Mouse (Mus musculus): ENCODE data around the gene Aqp5. TPM values are rescaled to one million over a fixed set of nuclear protein-coding genes. Genes with fewer than 3 reads are reported as not detected.

Gene Aqp5
- total RNA-seq, 2 experiments from 2014 or later = not detected

DNA sequence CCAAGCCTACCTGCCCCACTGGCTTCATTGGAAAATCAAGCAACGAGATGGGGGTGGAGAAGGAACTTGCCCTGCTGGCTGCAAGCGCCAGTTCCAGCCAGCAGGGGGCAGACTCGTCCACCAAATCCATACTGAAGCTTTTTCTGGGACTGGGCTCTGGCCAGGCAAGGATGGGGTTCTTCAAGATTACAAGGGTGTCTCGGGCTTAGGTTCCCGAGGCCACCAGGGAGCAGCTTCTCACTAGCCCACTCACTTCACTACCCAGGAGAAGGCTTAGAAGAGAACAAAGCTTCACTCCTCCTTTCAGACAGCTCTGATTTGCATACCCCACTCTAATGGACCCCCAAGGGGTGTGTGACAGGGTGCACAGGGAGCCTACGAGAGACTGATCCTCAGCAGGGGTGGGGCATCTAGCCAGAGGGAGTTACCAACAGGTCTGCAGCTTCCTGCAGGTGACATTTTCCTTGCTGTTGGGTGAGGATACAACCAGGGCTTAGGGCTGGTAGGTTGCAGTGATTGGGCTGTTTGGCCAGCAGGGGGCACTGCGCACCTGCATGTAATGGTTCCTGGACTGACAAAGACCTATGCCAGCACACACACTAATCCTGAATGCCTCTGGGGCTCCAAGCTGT is 5.6 kb downstream of the Aqp5 start:
- peak; percentile 94 for ATAC-seq (replicated peaks; ENCODE audit: poor library complexity)

DNA sequence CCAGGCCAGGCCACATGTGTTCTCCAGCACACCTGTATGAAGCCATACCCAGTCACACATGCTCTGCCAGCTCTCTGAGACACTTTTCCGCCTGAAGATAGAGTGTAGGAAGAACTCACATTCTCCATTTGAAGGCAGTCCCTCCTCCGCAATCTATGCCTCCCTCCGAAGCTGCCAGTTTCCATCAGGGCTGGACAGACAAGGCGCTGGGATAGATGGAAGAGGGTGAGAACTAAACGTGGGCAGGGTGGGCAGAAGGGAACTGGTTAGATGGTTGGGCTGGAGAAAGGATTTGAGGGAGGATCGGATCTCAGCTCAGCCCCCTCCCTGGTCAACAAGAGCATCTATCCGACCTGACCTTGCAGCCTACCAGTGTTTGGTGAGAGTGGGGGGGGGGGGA is 6.3 kb downstream of the Aqp5 start:
- no peak for ATAC-seq (replicated peaks; ENCODE audit: poor library complexity)

DNA sequence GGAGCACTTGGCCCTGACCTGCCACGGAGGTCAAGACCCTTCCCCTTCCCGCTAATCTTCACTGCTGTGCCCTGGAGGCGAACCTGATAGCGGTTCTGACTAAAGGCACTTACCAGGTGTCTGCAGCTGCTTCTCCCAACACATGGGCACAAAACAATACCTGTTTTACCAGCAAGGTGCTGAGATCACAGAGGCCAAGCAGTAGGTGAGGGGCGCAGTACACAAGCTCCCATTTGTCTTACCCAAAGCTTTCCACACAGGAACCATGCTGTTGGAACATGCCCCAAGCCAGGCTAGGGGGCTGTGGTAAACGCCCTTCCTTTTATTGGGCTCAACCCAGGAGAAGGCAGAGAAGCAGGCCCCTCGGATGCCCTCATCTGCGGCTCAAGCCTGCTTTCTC is 7.0 kb downstream of the Aqp5 start:
- ATAC-seq (replicated peaks; ENCODE audit: poor library complexity) = no peak

DNA sequence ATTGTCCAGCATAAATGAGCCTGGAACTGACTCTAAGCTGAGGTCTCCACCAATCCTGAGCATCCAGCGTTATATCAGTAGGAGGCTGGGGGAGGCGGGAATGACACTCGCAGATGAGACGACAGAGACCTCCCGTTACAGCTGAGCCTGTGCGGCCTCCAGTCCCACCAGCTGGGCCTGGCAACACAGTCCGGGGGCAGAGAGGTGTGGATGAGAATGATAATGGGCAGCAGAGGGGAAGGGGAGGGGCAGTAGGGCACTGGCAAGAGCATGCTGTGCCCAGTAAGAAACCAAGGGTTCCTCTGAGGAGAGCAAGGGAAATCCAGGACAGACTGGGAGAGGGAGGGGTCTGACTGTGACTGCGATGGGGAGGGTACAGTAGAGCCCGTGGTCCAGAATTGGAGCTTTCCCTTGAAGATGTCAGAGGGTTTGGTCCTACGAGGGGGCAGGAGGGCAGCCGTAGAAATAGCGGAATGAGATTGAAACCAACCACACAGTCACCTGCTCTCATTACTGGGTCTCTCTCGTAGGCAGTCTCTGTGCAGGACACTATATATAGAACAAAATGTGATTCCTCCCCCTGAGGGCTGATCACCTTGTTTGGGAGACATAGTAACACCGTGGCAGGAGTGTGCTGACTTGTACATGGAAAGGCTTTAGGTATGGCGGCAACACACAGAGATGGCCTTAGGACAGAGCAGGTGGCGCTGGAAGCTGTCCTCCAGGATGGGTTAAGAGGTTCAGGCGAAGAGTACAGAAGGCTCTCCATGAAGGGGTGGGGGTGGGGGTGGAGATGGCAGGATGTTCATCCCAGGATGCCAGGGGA is 8.9 kb downstream of the Aqp5 start:
- ATAC-seq (replicated peaks; ENCODE audit: poor library complexity) = no peak

GRCm38 (mm10) chr15:99600986-99601822 is 10.6 kb downstream of the Aqp5 start, which contains the start of gene Aqp6:
Gene Aqp6 (plus strand): TSS chr15:99601400.
- no peak for ATAC-seq (replicated peaks; ENCODE audit: poor library complexity)

DNA sequence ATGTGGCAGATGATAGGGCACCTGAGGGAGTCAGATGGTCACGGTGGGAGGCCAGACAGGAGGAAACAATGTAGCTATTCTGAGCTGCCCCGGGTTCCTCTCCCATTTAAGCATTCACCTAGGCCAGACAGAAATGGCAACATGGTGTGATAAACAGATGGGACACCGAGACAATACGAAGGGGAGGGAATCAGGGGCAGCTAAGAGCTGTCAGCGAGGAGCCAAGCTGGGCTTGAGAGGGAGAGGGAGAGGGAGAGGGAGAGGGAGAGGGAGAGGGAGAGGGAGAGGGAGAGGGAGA is 11.2 kb downstream of the Aqp5 start:
- ATAC-seq (replicated peaks; ENCODE audit: poor library complexity) = no peak

- no peak for ATAC-seq (replicated peaks; ENCODE audit: poor library complexity)
Observed at GRCm38 (mm10) chr15:99602206-99602820, 11.7 kb downstream of the Aqp5 start.

- ATAC-seq (replicated peaks; ENCODE audit: poor library complexity) = no peak
Observed at GRCm38 (mm10) chr15:99603216-99603615, 12.6 kb downstream of the Aqp5 start.

DNA sequence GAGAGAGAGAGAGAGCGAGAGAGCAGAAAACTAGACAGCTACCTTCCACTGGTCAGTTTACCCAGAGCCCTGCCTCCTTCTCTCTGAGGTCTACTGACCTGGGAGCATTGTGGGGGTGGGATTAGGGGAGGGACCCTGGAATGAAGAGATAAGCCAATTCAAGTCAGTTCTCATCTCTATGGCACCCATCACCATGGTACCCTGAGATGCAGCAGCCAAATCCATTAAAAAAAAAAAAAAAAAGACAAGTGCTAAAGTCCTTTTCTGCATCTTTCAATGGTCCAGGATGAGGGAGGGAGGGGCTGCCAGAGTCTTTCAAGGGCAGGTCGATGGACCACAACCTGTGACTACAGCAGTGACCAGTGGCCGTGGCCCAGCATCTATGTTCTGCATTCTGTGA is 15.0 kb downstream of the Aqp5 start:
- ATAC-seq (replicated peaks; ENCODE audit: poor library complexity) = no peak

DNA sequence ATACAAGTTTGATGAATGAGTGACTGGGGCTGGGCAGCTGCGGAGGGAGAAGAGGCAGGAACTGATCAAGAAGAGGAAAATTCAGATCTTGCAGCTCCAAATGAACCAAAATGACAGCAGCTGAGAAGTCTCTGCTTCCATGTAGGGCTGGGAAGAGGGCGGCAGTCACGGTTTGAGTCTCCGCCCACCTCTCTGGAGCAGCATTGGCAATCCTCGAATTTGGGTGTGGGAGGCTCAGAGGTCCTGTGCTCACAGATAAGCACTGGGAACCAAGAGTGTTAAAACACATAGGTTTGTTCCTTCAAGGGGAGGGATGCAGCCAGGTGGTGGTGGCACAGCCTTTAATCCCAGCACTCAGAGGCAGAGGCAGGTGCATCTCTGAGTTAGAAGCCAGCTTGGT is 15.9 kb downstream of the Aqp5 start:
- peak; percentile 88 for ATAC-seq (replicated peaks; ENCODE audit: poor library complexity)

GRCm38 (mm10) chr15:99607388-99608113 is 17.0 kb downstream of the Aqp5 start:
- ATAC-seq (replicated peaks; ENCODE audit: poor library complexity) = peak; percentile 40; the same call in 1 of the 2 replicates

- no peak for ATAC-seq (replicated peaks; ENCODE audit: poor library complexity)
Observed at GRCm38 (mm10) chr15:99608382-99609125, 18.0 kb downstream of the Aqp5 start.

DNA sequence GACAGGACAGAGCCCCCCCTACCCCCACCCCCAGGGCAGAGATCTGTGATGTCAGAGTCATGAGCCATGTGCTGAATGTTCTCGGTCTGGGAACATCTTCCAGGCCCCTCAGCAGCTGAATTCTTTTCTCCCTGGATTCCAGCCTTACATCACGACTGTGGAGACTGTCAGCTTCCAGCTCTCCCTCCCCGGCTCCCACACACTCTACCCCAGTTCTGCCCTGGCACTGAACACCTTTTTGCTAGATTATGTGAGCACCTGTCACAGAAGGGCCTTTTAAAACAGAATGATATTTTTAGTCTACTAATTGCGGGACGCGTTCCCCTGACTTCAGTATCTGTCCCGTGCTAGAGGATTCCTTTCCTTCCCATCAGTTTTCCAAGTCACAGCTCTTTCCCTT is 21.0 kb downstream of the Aqp5 start:
- no peak for ATAC-seq (replicated peaks; ENCODE audit: poor library complexity)

DNA sequence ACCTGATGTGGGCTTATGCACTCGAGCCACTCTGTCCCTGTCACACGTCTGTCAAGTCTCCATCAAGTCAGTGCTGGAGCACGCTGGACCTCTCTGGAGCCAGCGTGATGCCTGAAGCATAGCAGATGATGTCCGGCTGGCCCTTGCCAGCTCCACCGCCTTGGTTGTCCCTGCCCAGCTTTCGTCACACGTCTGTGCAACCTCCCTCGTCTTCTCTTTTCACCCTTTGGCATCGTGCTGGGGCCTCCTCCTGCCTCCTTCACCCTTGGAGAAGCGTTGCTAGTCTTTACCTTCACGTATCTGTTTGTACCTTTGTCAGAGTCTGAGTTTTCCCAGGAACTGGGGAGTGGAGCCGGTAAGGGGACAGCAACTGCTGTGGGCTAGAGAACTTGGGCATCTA is 23.7 kb downstream of the Aqp5 start:
- ATAC-seq (replicated peaks; ENCODE audit: poor library complexity) = no peak

GRCm38 (mm10) chr15:99614753-99615152 is 24.2 kb downstream of the Aqp5 start:
- ATAC-seq (replicated peaks; ENCODE audit: poor library complexity) = no peak

DNA sequence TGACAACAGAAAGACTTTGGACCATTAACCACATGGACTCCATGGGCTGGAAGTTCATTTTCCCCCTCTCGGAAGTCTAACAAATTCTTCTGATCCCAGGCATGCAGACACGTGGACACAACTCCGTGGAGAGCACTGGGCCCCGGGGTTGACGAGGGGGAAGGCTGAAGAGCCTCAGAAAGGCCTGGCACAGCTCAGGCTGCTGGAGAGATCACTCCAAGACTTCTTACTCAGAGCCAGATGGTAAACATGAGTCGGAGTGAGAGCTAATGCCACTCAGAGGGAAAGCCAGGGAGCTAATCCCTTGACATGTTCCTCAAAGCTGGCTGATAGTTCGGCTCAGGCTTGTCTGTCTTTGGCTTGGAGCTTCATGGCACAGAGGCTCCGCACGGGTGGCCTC is 24.7 kb downstream of the Aqp5 start:
- no peak for ATAC-seq (replicated peaks; ENCODE audit: poor library complexity)

- peak; percentile 66 for ATAC-seq (replicated peaks; ENCODE audit: poor library complexity)
Observed at GRCm38 (mm10) chr15:99618595-99618994, 28.0 kb downstream of the Aqp5 start.

- ATAC-seq (replicated peaks; ENCODE audit: poor library complexity) = no peak
Observed at GRCm38 (mm10) chr15:99619821-99620220, 29.2 kb downstream of the Aqp5 start.

- no peak for ATAC-seq (replicated peaks; ENCODE audit: poor library complexity)
Observed at GRCm38 (mm10) chr15:99622063-99622462, 31.5 kb downstream of the Aqp5 start.

- peak; percentile 42; the same call in 1 of the 2 replicates for ATAC-seq (replicated peaks; ENCODE audit: poor library complexity)
Observed at GRCm38 (mm10) chr15:99631618-99632017, 41.0 kb downstream of the Aqp5 start.

Measured in megakaryocyte progenitor cell, adult 5-6 weeks (primary cell).